Mouse (Mus musculus) heart, embryonic 10.5 days (tissue): ENCODE data around the gene Spatc1l. TPM values are rescaled to one million over a fixed set of nuclear protein-coding genes. Genes with fewer than 3 reads are reported as not detected.

Source experiments
- DNase-seq: peaks from one replicate; pipeline ENCODE4 v3.0.0-alpha.2; 2017; ENCODE audit warnings: low spot score
- H3K27ac ChIP-seq: fragments of 300-500 bp; sonication (generic); 2 replicates; pipeline ENCODE4 v1.5.1; 2016; ENCODE audit warnings: mild to moderate bottlenecking
- H3K27me3 ChIP-seq: fragments of 300-500 bp; sonication (generic); 2 replicates; pipeline ENCODE4 v1.6.1; 2016; ENCODE audit warnings: mild to moderate bottlenecking; ENCODE audit not compliant: poor library complexity, insufficient read depth, severe bottlenecking
- H3K36me3 ChIP-seq: fragments of 300-500 bp; sonication (generic); 2 replicates; pipeline ENCODE4 v1.6.1; 2016; ENCODE audit warnings: mild to moderate bottlenecking, moderate library complexity
- H3K4me1 ChIP-seq: fragments of 300-500 bp; sonication (generic); 2 replicates; pipeline ENCODE4 v1.6.1; 2016; ENCODE audit warnings: mild to moderate bottlenecking
- H3K4me3 ChIP-seq: fragments of 300-500 bp; sonication (generic); 2 replicates; pipeline ENCODE4 v1.5.1; 2016; ENCODE audit warnings: mild to moderate bottlenecking, moderate library complexity
- H3K9me3 ChIP-seq: fragments of 300-500 bp; sonication (generic); 2 replicates; pipeline ENCODE4 v1.6.1; 2016; ENCODE audit warnings: mild to moderate bottlenecking, moderate library complexity
- WGBS: fragments of 180-500 bp; shearing (Covaris S2); methylation state at CpG from one replicate; pipeline ENCODE4 v1.1.7; 2016; 5-methylcytosine and 5-hydroxymethylcytosine counted together
- polyA plus RNA-seq: library from polyadenylated mRNA; unstranded; fragments of >200 nt; fragmentation: Nextera tagmentation; extraction: Ambion mirVana; gene quantifications from 2 replicates; pipeline ENCODE4 v1.2.1, GENCODE M21; 2016

Spatc1l gene
- polyA plus RNA-seq = 0.29 TPM in 1 of 2 replicates, not detected in the other

DNA sequence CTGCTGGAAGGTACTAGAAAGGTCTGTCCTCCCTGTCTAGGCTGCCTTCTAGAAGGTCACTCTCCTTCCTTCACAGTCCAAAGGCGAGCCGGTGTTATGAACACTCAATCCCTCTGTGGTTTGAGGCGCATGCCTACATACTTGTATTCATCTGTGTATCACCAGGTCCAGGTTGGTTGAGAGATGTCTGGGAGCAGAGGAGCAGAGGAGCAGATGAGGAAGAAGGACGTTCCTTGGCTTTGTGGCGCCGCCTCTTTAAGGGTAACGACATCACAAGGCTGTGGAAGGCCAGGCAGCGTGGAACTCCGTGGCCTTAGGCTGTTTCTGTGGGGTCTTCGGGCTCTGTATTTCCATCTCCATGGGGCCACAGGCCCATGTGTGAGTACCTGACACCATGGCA, at the start of gene Spatc1l:
Spatc1l (plus strand) TSS at position 301 of the 400 bp plus-strand sequence.
- Histone ChIP-seq H3K27me3 (no peaks in the 10 kb centered on the region), H3K9me3 (no peaks in the 10 kb centered on the region), H3K4me3 (no peak within 1 kb of the TSS), H3K36me3 (no peaks in the 10 kb centered on the region), H3K4me1 (no peaks in the 10 kb centered on the region), H3K27ac (no peak within 1 kb of the TSS)
- DNase-seq = no peak
- 86% methylated on average over 10 of the region's 10 CpGs for WGBS

DNA sequence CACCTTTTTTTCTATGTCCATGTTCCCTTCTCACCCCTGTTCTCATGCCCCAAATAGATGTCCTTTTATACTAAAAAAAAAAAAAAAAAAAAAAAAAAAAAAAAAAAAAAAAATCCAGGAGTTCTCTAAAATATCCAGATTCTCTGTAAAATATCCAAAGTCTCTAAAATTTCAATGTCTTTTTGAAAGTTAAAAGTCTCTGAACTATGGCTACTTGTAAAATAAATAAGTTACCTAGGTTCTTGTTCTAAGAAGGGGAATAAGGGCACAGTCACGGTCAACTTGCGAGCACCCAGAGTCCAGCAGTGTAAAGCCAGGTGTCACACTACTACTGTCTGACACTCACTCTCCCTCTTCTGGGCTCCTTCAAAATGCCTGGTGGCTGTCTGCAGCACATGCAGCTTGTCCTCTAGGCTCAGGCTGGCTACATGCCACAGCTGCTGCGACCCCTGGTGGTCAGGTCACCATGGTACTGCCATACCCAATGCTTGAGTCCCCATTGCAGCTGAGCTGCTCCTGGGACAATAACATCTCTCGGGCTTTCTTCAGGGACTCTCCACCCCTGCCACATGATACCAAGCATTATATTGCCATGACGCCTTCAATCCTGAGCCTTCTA, 49.0 kb upstream of the Spatc1l start:
- H3K27ac ChIP-seq = no peak overlapping the region
- H3K9me3 ChIP-seq = no peaks in the 10 kb centered on the region
- 32% methylated on average over 5 of the region's 5 CpGs for WGBS
- H3K27me3 ChIP-seq = no peaks in the 10 kb centered on the region
- peak; percentile 94 for DNase-seq
- H3K4me3 ChIP-seq = no peak overlapping the region
- H3K4me1 ChIP-seq = no peaks in the 10 kb centered on the region
- H3K36me3 ChIP-seq = peaks cover 85% of the 10 kb centered on the region

DNA sequence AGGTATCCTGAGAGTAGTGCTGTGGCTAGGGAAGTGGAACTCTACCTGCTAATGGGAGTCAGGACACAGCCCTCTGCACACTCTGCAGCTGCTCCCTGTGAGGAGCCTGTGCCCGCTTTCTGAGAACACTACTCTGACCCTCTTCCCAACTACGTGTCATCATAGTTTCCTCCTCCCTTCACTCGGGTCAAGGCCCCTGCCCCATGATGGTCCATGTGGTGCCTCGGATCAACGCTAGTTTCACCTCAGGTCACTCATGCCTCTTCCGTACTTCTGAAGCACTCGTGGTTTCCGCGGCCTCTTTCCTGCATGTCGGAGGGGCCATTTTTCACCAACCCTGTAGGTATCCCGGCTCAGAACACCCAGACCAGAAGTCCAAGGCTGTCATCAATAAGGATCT, 31.1 kb upstream of the Spatc1l start:
- 3% methylated on average over 11 of the region's 11 CpGs for WGBS
- Histone ChIP-seq H3K4me3 (peak overlapping the region; percentile 81), H3K27me3 (no peaks in the 10 kb centered on the region), H3K4me1 (peaks cover 20% of the 10 kb centered on the region), H3K27ac (peak overlapping the region; percentile 89), H3K9me3 (no peaks in the 10 kb centered on the region), H3K36me3 (peaks cover 25% of the 10 kb centered on the region)
- no peak for DNase-seq

DNA sequence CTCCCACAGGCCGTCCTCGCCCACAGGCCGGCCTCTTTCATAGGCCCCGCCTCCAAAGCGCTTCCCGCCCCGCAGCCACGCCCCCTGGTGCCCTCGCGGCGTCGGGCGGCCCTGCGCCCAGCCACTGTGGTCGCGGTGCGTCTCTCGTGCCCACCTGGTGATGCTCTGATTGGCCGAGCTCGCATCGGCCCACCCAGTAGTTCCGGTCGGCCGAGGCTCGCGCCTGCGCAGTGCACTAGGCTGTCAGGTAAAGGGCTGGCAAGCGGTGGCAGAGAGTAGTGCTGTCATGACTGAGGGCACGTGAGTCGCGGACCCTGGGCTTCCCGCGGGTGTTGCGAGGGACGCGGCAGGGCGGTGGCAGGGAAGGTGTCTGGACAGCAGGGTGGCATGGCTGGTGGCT, 30.7 kb upstream of the Spatc1l start, which contains the start of gene Lss:
Lss (plus strand) TSS at position 214 of the 400 bp plus-strand sequence.
- WGBS = 0% methylated on average over 37 of the region's 37 CpGs
- peaks cover 20% of the 10 kb centered on the region for H3K4me1 ChIP-seq
- H3K4me3 ChIP-seq = peak within 1 kb of the TSS; percentile 81
- no peaks in the 10 kb centered on the region for H3K9me3 ChIP-seq
- H3K36me3 ChIP-seq = peaks cover 30% of the 10 kb centered on the region
- H3K27me3 ChIP-seq = no peaks in the 10 kb centered on the region
- peak within 1 kb of the TSS; percentile 89 for H3K27ac ChIP-seq
- peak; percentile 99 for DNase-seq

DNA sequence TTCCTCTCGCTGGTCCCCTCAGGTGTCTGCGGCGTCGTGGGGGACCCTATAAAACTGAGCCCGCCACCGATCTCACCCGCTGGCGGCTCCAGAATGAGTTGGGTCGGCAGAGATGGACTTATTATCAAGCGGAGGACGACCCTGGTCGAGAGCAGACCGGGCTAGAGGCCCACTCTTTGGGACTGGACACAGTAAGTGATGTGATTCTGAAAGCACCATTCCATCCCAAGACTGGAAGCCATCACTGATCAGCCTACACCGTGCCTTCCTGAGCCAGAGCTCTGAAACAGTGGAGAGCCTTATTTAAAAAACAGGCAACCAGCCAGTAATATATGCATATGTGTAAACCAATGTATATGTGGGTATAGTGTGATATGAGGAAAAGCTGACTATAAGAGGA, 30.2 kb upstream of the Spatc1l start:
- Histone ChIP-seq H3K9me3 (no peaks in the 10 kb centered on the region), H3K4me1 (peaks cover 20% of the 10 kb centered on the region), H3K4me3 (peak overlapping the region; percentile 81), H3K27ac (peak overlapping the region; percentile 89), H3K36me3 (peaks cover 34% of the 10 kb centered on the region), H3K27me3 (no peaks in the 10 kb centered on the region)
- 2% methylated on average over 14 of the region's 14 CpGs for WGBS
- DNase-seq = no peak

DNA sequence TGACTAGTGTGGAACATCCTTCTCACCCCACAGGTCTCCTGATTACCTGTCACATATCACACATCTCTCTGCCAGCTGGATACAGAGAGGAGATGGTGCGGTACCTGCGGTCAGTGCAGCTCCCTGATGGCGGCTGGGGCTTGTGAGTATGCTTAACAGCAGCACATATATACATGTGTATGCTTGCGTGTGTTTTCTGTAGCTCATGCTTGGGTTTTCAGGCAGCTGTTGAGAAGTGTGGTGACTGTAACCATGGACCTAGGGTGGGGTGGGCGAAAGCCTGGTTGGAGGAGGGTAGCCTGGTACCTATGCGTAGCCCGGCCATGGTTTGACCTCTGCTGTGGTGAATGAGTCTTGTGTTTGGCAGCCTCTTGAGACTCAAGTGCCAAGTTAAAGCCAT, 26.5 kb upstream of the Spatc1l start:
- WGBS = 95% methylated on average over 7 of the region's 7 CpGs
- Histone ChIP-seq H3K27me3 (no peaks in the 10 kb centered on the region), H3K4me3 (no peak overlapping the region), H3K4me1 (peaks cover 18% of the 10 kb centered on the region), H3K36me3 (peaks cover 71% of the 10 kb centered on the region), H3K27ac (no peak overlapping the region), H3K9me3 (no peaks in the 10 kb centered on the region)
- no peak for DNase-seq

DNA sequence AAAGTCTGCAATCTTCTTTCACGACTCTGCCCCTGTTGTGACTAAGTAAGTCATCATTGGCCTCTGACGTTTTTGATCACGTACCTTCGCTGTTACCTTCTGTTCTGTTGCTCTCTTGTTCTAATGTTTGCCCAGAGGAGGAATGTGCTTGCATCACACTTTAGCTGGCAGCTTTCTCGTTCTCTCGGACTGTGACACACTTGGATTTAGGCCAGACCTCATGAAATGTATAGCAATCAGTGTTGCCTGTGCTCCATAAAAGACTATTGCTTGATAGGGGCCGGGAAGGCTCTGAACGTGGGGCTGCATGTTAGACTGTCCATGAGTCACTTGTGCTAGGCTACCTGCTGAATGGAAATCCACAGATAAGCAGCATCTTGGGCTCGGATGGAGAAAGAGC, 24.5 kb upstream of the Spatc1l start:
- no peak overlapping the region for H3K27ac ChIP-seq
- H3K9me3 ChIP-seq = no peaks in the 10 kb centered on the region
- WGBS = 81% methylated on average over 9 of the region's 9 CpGs
- no peaks in the 10 kb centered on the region for H3K27me3 ChIP-seq
- H3K4me1 ChIP-seq = no peaks in the 10 kb centered on the region
- no peak for DNase-seq
- H3K4me3 ChIP-seq = no peak overlapping the region
- H3K36me3 ChIP-seq = peaks cover 92% of the 10 kb centered on the region

DNA sequence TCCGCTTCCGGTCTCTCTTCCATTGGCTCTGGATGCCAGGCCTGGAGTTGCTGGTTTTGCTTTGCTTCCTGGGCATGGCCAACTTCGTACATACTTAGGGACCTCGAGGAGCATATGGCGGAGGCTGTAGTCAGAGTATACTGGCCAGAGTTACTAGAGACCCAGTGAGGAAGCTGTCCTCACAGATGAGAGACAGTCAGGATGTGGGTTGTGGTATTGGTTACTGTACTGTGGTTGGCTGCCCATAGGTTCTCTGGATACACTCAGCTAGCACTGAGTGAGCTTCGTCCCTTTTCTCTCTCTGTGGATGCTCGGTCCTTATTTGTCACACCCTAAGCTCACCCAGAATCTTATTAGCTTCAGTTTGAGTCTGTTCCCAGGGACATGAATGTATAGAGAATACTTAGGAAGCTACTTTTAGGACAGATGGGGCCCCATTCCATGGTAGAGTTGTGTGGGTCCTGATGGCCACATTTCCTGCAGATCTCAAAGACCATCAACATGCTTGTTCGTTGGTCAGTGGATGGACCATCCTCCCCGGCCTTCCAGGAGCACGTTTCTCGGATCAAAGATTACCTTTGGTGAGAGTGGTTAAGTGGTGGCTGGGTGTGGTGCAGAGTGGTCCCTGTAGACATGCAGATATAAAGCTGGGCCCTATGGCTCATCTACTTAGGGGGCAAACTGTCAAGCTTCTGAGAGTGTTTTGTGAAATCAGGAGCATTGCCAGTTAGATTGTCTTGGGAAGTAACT, 20.6 kb upstream of the Spatc1l start:
- H3K4me1 ChIP-seq = no peaks in the 10 kb centered on the region
- WGBS = 93% methylated on average over 11 of the region's 11 CpGs
- H3K36me3 ChIP-seq = peaks cover 99% of the 10 kb centered on the region
- no peaks in the 10 kb centered on the region for H3K27me3 ChIP-seq
- no peak for DNase-seq
- H3K4me3 ChIP-seq = no peak overlapping the region
- H3K9me3 ChIP-seq = no peaks in the 10 kb centered on the region
- no peak overlapping the region for H3K27ac ChIP-seq

DNA sequence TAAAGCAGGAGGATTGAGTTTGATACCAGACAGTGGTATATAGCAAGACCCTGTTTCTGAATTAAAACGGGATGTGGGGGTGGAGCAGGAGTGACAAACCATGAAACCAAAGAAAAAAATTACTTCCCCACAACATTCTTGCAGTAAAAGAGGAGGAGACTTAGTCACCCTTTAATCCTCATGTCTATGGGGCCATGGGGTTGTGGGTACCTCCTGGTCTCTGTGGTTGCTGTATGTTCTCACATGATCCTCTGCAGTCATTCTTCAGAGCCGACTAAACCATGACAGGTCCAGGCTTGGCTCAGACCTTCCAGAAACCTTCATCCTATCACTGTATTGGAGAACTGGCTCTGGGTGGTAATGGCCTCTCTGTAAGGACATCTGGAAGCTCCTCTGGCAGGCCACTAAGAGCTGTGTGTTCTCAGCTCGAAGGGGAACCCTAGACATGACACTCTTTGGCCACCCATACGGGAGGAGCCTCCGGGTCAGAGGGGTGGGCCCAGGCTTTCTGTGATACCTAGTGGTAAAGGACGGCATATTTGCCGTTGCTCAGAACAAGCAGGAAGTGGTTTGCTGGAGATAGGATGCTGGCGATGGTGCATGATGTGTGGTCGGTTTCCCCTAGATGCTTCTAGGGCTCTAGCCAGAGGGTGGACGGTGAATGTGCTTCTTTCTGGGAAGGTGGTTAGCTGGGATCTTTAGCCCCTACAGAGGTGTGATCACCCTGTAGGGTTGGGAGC, 19.3 kb upstream of the Spatc1l start:
- WGBS = 82% methylated on average over 10 of the region's 10 CpGs
- Histone ChIP-seq H3K9me3 (no peaks in the 10 kb centered on the region), H3K36me3 (peaks cover 99% of the 10 kb centered on the region), H3K4me3 (no peak overlapping the region), H3K4me1 (no peaks in the 10 kb centered on the region), H3K27ac (no peak overlapping the region), H3K27me3 (no peaks in the 10 kb centered on the region)
- no peak for DNase-seq

DNA sequence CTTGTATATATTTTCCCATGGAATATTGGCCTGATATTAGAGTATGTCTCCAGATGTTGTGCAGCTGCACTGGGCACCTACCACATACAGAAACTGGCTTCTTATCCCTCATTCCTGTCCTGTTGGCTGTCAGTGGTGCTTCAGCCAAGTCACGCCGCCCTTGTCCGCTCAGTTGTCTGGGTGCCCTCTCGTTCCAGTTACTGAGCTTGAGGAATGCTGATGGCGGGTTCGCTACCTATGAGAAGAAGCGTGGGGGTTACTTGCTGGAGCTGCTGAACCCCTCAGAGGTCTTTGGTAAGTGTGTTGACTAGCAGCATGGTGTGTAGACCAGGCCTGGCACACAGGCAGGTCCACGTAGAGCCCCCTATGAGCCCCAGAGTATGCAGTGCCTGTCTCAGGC, 15.5 kb upstream of the Spatc1l start:
- no peak overlapping the region for H3K4me3 ChIP-seq
- H3K27ac ChIP-seq = no peak overlapping the region
- peaks cover 100% of the 10 kb centered on the region for H3K36me3 ChIP-seq
- no peaks in the 10 kb centered on the region for H3K27me3 ChIP-seq
- H3K4me1 ChIP-seq = no peaks in the 10 kb centered on the region
- no peaks in the 10 kb centered on the region for H3K9me3 ChIP-seq
- WGBS = 89% methylated on average over 8 of the region's 8 CpGs
- DNase-seq = no peak

DNA sequence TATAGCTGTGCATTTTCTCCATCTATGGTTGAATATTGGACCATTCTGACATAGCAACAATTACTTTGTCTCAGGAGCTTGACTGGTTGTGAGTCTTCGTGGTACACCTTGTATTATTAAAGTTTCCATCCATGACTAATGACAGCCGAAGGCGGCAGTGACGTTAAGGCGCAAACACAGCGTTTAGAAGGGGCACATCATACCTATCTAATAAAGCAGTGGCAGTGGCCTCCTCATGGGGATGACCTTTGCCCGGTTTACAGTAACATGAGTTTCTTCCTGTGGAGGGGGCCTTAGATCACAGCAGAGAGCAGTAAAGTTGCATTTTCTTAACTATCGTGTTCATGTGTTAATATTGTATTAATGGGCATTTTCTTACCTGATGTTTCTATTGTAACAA, 13.9 kb upstream of the Spatc1l start:
- no peak overlapping the region for H3K27ac ChIP-seq
- WGBS = 91% methylated on average over 8 of the region's 8 CpGs
- H3K36me3 ChIP-seq = peaks cover 100% of the 10 kb centered on the region

DNA sequence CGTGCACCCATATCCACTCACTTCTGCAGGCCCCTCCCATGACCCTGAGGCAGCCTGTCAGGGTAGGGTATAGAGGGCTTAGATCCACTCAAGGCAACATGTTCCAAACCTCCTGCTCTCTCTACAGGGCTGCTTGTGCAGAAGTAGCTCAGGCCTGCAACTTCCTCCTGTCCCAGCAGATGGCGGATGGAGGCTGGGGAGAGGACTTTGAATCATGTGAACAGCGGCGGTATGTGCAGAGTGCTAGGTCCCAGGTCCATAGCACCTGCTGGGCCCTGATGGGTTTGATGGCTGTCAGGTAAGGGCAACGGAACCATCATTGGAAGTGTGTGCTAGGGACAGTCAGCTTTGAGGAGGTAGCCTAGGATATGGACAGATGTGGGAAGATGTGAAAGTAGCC, 11.6 kb upstream of the Spatc1l start:
- Histone ChIP-seq H3K36me3 (peaks cover 94% of the 10 kb centered on the region), H3K27ac (no peak overlapping the region), H3K4me3 (no peak overlapping the region), H3K27me3 (no peaks in the 10 kb centered on the region), H3K9me3 (no peaks in the 10 kb centered on the region), H3K4me1 (no peaks in the 10 kb centered on the region)
- no peak for DNase-seq
- 72% methylated on average over 5 of the region's 5 CpGs for WGBS

More for the DNA sequence above, 13.9 kb upstream of the Spatc1l start:
- Histone ChIP-seq H3K27me3 (no peaks in the 10 kb centered on the region), H3K4me1 (no peaks in the 10 kb centered on the region), H3K9me3 (no peaks in the 10 kb centered on the region), H3K4me3 (no peak overlapping the region)
- no peak for DNase-seq

DNA sequence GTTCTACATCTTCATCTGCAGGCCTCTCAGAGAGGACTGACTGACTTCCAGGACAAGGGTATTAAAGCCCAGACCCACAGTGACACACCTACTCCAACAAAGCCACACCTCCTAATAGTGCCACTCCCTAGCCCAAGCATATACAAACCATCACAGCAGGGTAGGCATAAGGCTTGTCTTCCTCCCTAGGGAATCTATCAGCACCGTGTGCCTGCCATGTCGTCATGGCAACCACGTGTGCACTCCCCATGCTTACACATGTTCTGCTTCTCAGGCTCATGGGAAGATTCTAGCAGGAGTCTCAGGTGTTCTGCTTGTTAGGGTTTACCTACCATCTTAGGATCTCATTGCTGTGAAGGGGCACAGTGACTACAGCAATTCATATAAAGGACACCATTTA, 10.5 kb upstream of the Spatc1l start:
- Histone ChIP-seq H3K36me3 (peaks cover 83% of the 10 kb centered on the region), H3K9me3 (no peaks in the 10 kb centered on the region), H3K4me1 (no peaks in the 10 kb centered on the region), H3K4me3 (no peak overlapping the region), H3K27ac (no peak overlapping the region), H3K27me3 (no peaks in the 10 kb centered on the region)
- no peak for DNase-seq
- 86% methylated on average over 3 of the region's 3 CpGs for WGBS
